Mouse (Mus musculus) kidney, postnatal 25 days (tissue): Measurements from ENCODE around the gene Sdr39u1.
A peak's percentile ranks its signal among the peaks of the same experiment; 100 is the strongest.

Experiments
- DNase-seq, 2 experiments: peaks; one replicate each; pipeline ENCODE4 v3.0.0; 2021; ENCODE audit warnings: mixed read lengths in 2 of 2

Sdr39u1 gene

GRCm38 (mm10) chr14:55853621-55854285 is 46.3 kb downstream of the Sdr39u1 start, which contains the start of gene Nynrin:
Gene Nynrin (plus strand): TSS chr14:55854010.
- DNase-seq = peak; percentile 72 to 87

DNA sequence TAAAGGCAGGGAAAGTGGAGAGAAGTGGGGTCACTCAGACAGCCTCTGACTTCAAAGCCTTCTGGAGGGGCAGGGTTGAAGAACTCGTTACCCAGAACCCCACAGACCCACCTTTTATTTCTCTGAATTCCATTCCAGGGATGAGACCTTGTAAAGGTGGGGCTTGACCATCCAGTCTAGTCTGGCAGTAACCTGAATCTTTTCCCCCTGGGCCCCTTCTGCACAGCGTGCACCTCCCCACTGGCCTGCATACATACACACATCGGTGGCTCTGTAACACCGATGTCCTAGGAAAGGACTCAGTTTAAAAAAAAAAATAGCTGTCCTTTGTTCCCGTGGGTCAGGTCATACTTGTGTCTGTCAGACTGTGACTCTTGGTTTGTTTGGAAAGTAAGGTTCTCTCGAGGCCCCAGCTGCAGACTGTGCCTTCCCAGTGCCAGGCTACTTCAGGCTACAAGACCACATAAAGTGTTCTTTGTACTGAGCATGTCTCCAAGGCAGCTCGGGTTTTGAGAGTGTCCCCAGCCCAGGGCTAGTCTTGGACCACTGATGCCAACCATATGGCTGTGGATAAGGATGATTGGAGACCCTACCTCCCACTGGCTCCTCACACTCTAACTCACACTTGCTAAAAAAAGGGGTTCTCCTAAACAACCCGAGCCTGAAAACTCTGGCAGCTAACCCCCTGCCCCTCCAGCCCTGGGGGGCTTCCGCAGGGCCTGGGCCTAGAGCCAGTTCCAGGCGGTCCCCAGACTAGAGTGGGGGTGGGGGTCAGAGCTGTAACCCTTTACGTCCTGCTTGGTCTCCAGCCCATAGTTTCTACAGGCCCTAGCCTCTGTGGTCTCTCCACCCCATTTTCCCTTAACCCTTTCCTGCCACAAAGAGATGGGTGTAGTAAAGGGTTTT is 47.2 kb downstream of the Sdr39u1 start:
- DNase-seq = no peak

DNA sequence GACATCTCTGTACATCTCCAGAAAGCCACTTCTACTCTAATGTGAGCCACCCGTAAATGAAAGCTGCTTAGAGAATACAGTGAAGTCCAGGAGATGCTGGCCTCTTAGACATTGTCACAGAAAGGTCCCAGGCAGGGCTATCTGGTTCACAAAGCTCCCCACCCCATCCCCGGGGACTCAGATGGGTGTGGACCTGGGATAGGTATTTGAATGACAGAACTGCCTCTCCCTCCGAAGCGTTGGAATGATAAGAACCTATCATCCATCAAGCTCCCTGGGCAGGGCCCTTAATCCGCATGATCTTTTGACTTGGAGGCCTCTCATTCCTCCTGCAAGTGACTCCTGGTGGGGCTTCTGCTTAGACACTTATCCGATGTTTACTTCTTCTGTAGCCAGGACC is 49.2 kb downstream of the Sdr39u1 start:
- DNase-seq = no peak
